Mouse (Mus musculus) splenic B cell, adult 2 months (primary cell): ENCODE measurements around the gene Wdr59.

Source experiments
- DNase-seq: peaks from one replicate; pipeline ENCODE4 v3.0.0-alpha.2; 2011; ENCODE audit warnings: low read depth, low spot score
- H3K27me3 ChIP-seq: 2 replicates; pipeline ENCODE4 v1.6.1; 2012; ENCODE audit warnings: mild to moderate bottlenecking, low read length, moderate library complexity, mixed read lengths; ENCODE audit not compliant: control insufficient read depth, poor library complexity, insufficient read depth, severe bottlenecking
- H3K36me3 ChIP-seq: 2 replicates; pipeline ENCODE4 v1.6.1; 2012; ENCODE audit warnings: mild to moderate bottlenecking, low read length, moderate library complexity, mixed read lengths; ENCODE audit not compliant: control insufficient read depth, poor library complexity, insufficient read depth, severe bottlenecking

The Wdr59 gene

GRCm38 (mm10) chr8:111490034-111490591 is 31.8 kb downstream of the Wdr59 start:
- no peak for DNase-seq
- Histone ChIP-seq H3K27me3 (no peaks in the 10 kb centered on the region), H3K36me3 (no peaks in the 10 kb centered on the region)

- peaks cover 3% of the 10 kb centered on the region for H3K36me3 ChIP-seq
- DNase-seq, result no peak
- H3K27me3 ChIP-seq, result no peaks in the 10 kb centered on the region
Observed at GRCm38 (mm10) chr8:111480691-111481090, 41.2 kb downstream of the Wdr59 start.

GRCm38 (mm10) chr8:111477761-111478465 is 44.0 kb downstream of the Wdr59 start:
- peaks cover 4% of the 10 kb centered on the region for H3K36me3 ChIP-seq
- DNase-seq, result no peak
- H3K27me3 ChIP-seq, result no peaks in the 10 kb centered on the region

- no peak for DNase-seq
- Histone ChIP-seq H3K36me3 (peaks cover 7% of the 10 kb centered on the region), H3K27me3 (no peaks in the 10 kb centered on the region; the same call in 1 of the 2 replicates)
Observed at GRCm38 (mm10) chr8:111471526-111472081, 50.3 kb downstream of the Wdr59 start.

GRCm38 (mm10) chr8:111469013-111469412 is 52.9 kb downstream of the Wdr59 start:
- Histone ChIP-seq H3K36me3 (peaks cover 8% of the 10 kb centered on the region; the same call in 1 of the 2 replicates), H3K27me3 (no peaks in the 10 kb centered on the region; the same call in 1 of the 2 replicates)
- DNase-seq, result no peak

GRCm38 (mm10) chr8:111465341-111465740 is 56.6 kb downstream of the Wdr59 start:
- Histone ChIP-seq H3K36me3 (peaks cover 2% of the 10 kb centered on the region; the same call in 1 of the 2 replicates), H3K27me3 (no peaks in the 10 kb centered on the region)
- peak; percentile 26 for DNase-seq

GRCm38 (mm10) chr8:111464526-111464925 is 57.4 kb downstream of the Wdr59 start:
- Histone ChIP-seq H3K36me3 (peaks cover 2% of the 10 kb centered on the region; the same call in 1 of the 2 replicates), H3K27me3 (no peaks in the 10 kb centered on the region)
- no peak for DNase-seq

- H3K36me3 ChIP-seq, result peaks cover 2% of the 10 kb centered on the region
- no peaks in the 10 kb centered on the region for H3K27me3 ChIP-seq
- DNase-seq, result no peak
Observed at GRCm38 (mm10) chr8:111449671-111450070, 72.2 kb downstream of the Wdr59 start.

- no peaks in the 10 kb centered on the region for H3K27me3 ChIP-seq
- no peak for DNase-seq
- no peaks in the 10 kb centered on the region; the same call in 1 of the 2 replicates for H3K36me3 ChIP-seq
Observed at GRCm38 (mm10) chr8:111445960-111446660, 75.8 kb downstream of the Wdr59 start.

- no peaks in the 10 kb centered on the region for H3K27me3 ChIP-seq
- no peak for DNase-seq
- H3K36me3 ChIP-seq, result no peaks in the 10 kb centered on the region
Observed at GRCm38 (mm10) chr8:111445558-111445957, 76.3 kb downstream of the Wdr59 start.

- DNase-seq, result no peak
- H3K36me3 ChIP-seq, result no peaks in the 10 kb centered on the region
Observed at GRCm38 (mm10) chr8:111444245-111444644, 77.6 kb downstream of the Wdr59 start.

GRCm38 (mm10) chr8:111439189-111439588 is 82.7 kb downstream of the Wdr59 start:
- peak; percentile 61 for DNase-seq
- Histone ChIP-seq H3K27me3 (no peaks in the 10 kb centered on the region), H3K36me3 (no peaks in the 10 kb centered on the region)

More at GRCm38 (mm10) chr8:111444245-111444644, 77.6 kb downstream of the Wdr59 start:
- no peaks in the 10 kb centered on the region for H3K27me3 ChIP-seq

- DNase-seq, result peak; percentile 15
- no peaks in the 10 kb centered on the region for H3K36me3 ChIP-seq
- no peaks in the 10 kb centered on the region for H3K27me3 ChIP-seq
Observed at GRCm38 (mm10) chr8:111435071-111435828, 86.6 kb downstream of the Wdr59 start.

GRCm38 (mm10) chr8:111424646-111425045 is 97.2 kb downstream of the Wdr59 start:
- Histone ChIP-seq H3K27me3 (no peaks in the 10 kb centered on the region), H3K36me3 (no peaks in the 10 kb centered on the region)
- no peak for DNase-seq
